Mouse (Mus musculus) kidney, postnatal 0 days (tissue): Measurements from ENCODE around the gene Tubg2. TPM values are rescaled to one million over a fixed set of nuclear protein-coding genes. Genes with fewer than 3 reads are reported as not detected.

Source experiments
- ATAC-seq: fragments of 200-750 bp; cut with Nextera tagmentation; replicated peaks from 2 replicates; pipeline ENCODE4 v1.8.0; 2017; ENCODE audit warnings: low read depth, moderate number of reproducible peaks, moderate TSS enrichment, moderate library complexity; ENCODE audit not compliant: low FRiP score
- DNase-seq: peaks from one replicate; pipeline ENCODE4 v3.0.0-alpha.2; 2016; ENCODE audit warnings: low spot score
- H3K27ac ChIP-seq: fragments of 300-500 bp; sonication (generic); 2 replicates; pipeline ENCODE4 v1.5.1; 2014; ENCODE audit warnings: mild to moderate bottlenecking
- H3K27me3 ChIP-seq: fragments of 300-500 bp; sonication (generic); 2 replicates; pipeline ENCODE4 v1.6.1; 2014; ENCODE audit warnings: low read length, mixed read lengths; ENCODE audit not compliant: insufficient read depth
- H3K36me3 ChIP-seq: fragments of 300-500 bp; sonication (generic); 2 replicates; pipeline ENCODE4 v1.6.1; 2014; ENCODE audit warnings: low read length, mixed read lengths; ENCODE audit not compliant: insufficient read depth
- H3K4me1 ChIP-seq: fragments of 300-500 bp; sonication (generic); replicated peaks from 2 replicates; pipeline ENCODE4 v1.6.1; 2014; ENCODE audit warnings: antibody characterized with exemption, low read length, mixed read lengths; ENCODE audit not compliant: insufficient read depth
- H3K4me2 ChIP-seq: fragments of 300-500 bp; sonication (generic); 2 replicates; pipeline ENCODE4 v1.6.1; 2014; ENCODE audit warnings: mild to moderate bottlenecking, low read length, moderate library complexity, mixed read lengths
- H3K4me3 ChIP-seq: fragments of 300-500 bp; sonication (generic); replicated peaks from 2 replicates; pipeline ENCODE4 v1.5.1; 2014; ENCODE audit warnings: low read depth, low read length
- H3K9ac ChIP-seq: fragments of 300-500 bp; sonication (generic); 2 replicates; pipeline ENCODE4 v1.6.1; 2014; ENCODE audit warnings: low read depth, low read length
- H3K9me3 ChIP-seq: fragments of 300-500 bp; sonication (generic); replicated peaks from 2 replicates; pipeline ENCODE4 v1.6.1; 2016; ENCODE audit warnings: low read length, inconsistent platforms, mixed read lengths
- CTCF ChIP-seq: IDR thresholded peaks from 2 replicates; pipeline ENCODE4 v1.5.1; 2016; ENCODE audit warnings: antibody characterized with exemption, low read depth, mild to moderate bottlenecking, moderate library complexity
- WGBS: fragments of 180-500 bp; shearing (Covaris S2); extraction: QIAGEN DNeasy Blood & Tissue Kit; methylation state at CpG from one replicate; pipeline ENCODE4 v1.1.7; 2014; 5-methylcytosine and 5-hydroxymethylcytosine counted together
- polyA plus RNA-seq: library from polyadenylated mRNA; unstranded; fragments of >200 nt; fragmentation: Nextera tagmentation; extraction: Ambion mirVana; gene quantifications from 2 replicates; pipeline ENCODE4 v1.2.1, GENCODE M21; 2015

Gene Tubg2
- polyA plus RNA-seq, 1 experiment from 2014 or later, result 4.3 TPM

- H3K27me3 ChIP-seq, result no peaks in the 10 kb centered on the region
- peak overlapping the region; percentile 38 for H3K9ac ChIP-seq
- 30% methylated on average over 9 of the region's 9 CpGs for WGBS
- ATAC-seq (no peak), DNase-seq (no peak)
- peak overlapping the region; percentile 65 for H3K4me2 ChIP-seq
- TF ChIP-seq CTCF, result no peak
- no peaks in the 10 kb centered on the region for H3K9me3 ChIP-seq
- H3K27ac ChIP-seq, result peak overlapping the region; percentile 67; the same call in 1 of the 2 replicates
- H3K4me3 ChIP-seq, result peak overlapping the region; percentile 30
- H3K36me3 ChIP-seq, result no peaks in the 10 kb centered on the region
- peaks cover 30% of the 10 kb centered on the region for H3K4me1 ChIP-seq
Observed at GRCm38 (mm10) chr11:101174389-101174745, 18.7 kb downstream of the Tubg2 start.

- 15% methylated on average over 14 of the region's 14 CpGs for WGBS
- peak within 1 kb of the TSS; percentile 65 for H3K4me2 ChIP-seq
- peak; percentile 76 for DNase-seq
Observed at GRCm38 (mm10) chr11:101174851-101175628, 19.3 kb downstream of the Tubg2 start, which contains the start of gene Ccr10. Ccr10 (minus strand) TSS chr11:101175443.

GRCm38 (mm10) chr11:101175636-101176116, 20.0 kb downstream of the Tubg2 start:
- WGBS, result 8% methylated on average over 11 of the region's 11 CpGs
- H3K4me1 ChIP-seq, result peaks cover 20% of the 10 kb centered on the region
- H3K9ac ChIP-seq, result no peak overlapping the region
- ATAC-seq, result no peak
- no peak overlapping the region for H3K27ac ChIP-seq
- H3K4me2 ChIP-seq, result peak overlapping the region; percentile 65
- H3K27me3 ChIP-seq, result no peaks in the 10 kb centered on the region
- no peak for DNase-seq
- TF ChIP-seq CTCF, result no peak
- no peaks in the 10 kb centered on the region for H3K9me3 ChIP-seq
- peak overlapping the region; percentile 18; the same call in 1 of the 2 replicates for H3K4me3 ChIP-seq
- no peaks in the 10 kb centered on the region for H3K36me3 ChIP-seq

More at GRCm38 (mm10) chr11:101174851-101175628, 19.3 kb downstream of the Tubg2 start, which contains the start of gene Ccr10:
- H3K27me3 ChIP-seq, result no peaks in the 10 kb centered on the region
- peak within 1 kb of the TSS; percentile 38 for H3K9ac ChIP-seq
- peak; percentile 67 for TF ChIP-seq CTCF
- H3K36me3 ChIP-seq, result no peaks in the 10 kb centered on the region
- peak within 1 kb of the TSS; percentile 30 for H3K4me3 ChIP-seq
- H3K27ac ChIP-seq, result peak within 1 kb of the TSS; percentile 67
- peaks cover 24% of the 10 kb centered on the region for H3K4me1 ChIP-seq
- no peaks in the 10 kb centered on the region for H3K9me3 ChIP-seq
- ATAC-seq, result no peak

GRCm38 (mm10) chr11:101176117-101176691, 20.5 kb downstream of the Tubg2 start:
- peak; percentile 55 for TF ChIP-seq CTCF
- Histone ChIP-seq H3K4me3 (peak overlapping the region; percentile 18), H3K9me3 (no peaks in the 10 kb centered on the region), H3K4me1 (peaks cover 20% of the 10 kb centered on the region), H3K27me3 (no peaks in the 10 kb centered on the region), H3K27ac (no peak overlapping the region), H3K9ac (no peak overlapping the region), H3K36me3 (no peaks in the 10 kb centered on the region), H3K4me2 (peak overlapping the region; percentile 65)
- no peak for ATAC-seq
- WGBS, result under 1% methylated on average over 25 of the region's 25 CpGs
- peak; percentile 76 for DNase-seq

GRCm38 (mm10) chr11:101176933-101177773, 21.4 kb downstream of the Tubg2 start:
- no peak overlapping the region for H3K9ac ChIP-seq
- no peaks in the 10 kb centered on the region for H3K9me3 ChIP-seq
- no peak for ATAC-seq
- H3K27me3 ChIP-seq, result no peaks in the 10 kb centered on the region
- H3K4me2 ChIP-seq, result peak overlapping the region; percentile 65
- H3K27ac ChIP-seq, result no peak overlapping the region
- peaks cover 19% of the 10 kb centered on the region for H3K4me1 ChIP-seq
- H3K36me3 ChIP-seq, result no peaks in the 10 kb centered on the region
- peak overlapping the region; percentile 18; the same call in 1 of the 2 replicates for H3K4me3 ChIP-seq
- TF ChIP-seq CTCF, result peak; percentile 70
- 40% methylated on average over 22 of the region's 22 CpGs for WGBS
- peak; percentile 71 for DNase-seq
